Mouse (Mus musculus): Measurements from ENCODE around the gene Lima1.

DNA sequence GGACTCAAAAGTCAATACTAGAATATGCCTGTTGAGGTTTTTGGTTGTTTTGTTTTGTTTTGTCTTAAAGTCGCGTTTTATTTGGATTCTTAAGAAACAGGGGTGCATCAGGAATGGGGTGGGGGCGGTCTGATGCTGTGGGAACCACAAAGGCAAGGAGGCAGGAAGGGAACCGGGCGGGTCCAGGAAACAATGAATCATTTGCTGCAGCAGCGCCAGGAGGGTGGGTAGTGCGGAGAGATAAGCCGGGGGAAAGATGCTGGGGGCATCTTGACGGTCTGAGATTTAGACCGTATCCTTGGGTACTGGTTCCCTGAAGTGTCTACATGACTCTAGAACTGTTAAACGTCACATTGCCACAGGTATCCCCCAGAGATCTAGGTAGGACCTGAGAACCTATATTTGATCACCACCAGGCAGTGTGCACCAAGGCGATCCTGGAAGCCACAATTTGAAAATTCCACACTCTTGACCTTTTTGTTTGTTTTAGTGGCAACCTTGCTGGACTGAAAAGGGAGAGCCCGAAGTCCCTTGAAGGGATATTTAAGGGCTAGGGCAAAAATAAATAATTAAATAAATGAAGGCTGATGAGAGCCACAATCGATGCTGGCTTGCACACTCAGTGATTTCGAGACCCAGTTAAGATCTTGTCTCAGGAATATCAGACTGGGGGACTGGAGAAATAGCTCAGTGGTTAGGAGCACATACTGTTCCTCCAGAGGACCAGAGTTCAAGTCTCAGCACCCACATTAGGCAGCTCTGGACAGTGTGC lies 8.6 kb downstream of the Lima1 start:
- TF ChIP-seq CTCF (IDR thresholded peaks at IDR 0.05; ENCODE audit: low read depth) (no peak), EP300 (IDR thresholded peaks at IDR 0.05; ENCODE audit: low read depth) (no peak)
